Mouse (Mus musculus) midbrain, postnatal 0 days (tissue): ENCODE measurements around the gene Thbs4. TPM values are rescaled to one million over a fixed set of nuclear protein-coding genes. Genes with fewer than 3 reads are reported as not detected.

Experiments
- ATAC-seq: fragments of 200-750 bp; cut with Nextera tagmentation; 2 replicates; pipeline ENCODE4 v1.8.0; 2017; ENCODE audit warnings: moderate number of reproducible peaks, mild to moderate bottlenecking, moderate TSS enrichment, moderate library complexity; ENCODE audit not compliant: low FRiP score
- DNase-seq: peaks from one replicate; pipeline ENCODE4 v3.0.0-alpha.2; 2015; ENCODE audit warnings: low spot score
- H3K27ac ChIP-seq: fragments of 300-500 bp; sonication (generic); 2 replicates; pipeline ENCODE4 v1.5.1; 2014; ENCODE audit warnings: low read depth, mild to moderate bottlenecking, low read length, mixed read lengths
- H3K27me3 ChIP-seq: fragments of 300-500 bp; sonication (generic); 2 replicates; pipeline ENCODE4 v1.6.1; 2014; ENCODE audit warnings: low read length, control low read depth, mixed read lengths; ENCODE audit not compliant: insufficient read depth
- H3K36me3 ChIP-seq: fragments of 300-500 bp; sonication (generic); 2 replicates; pipeline ENCODE4 v1.6.1; 2014; ENCODE audit warnings: low read length, control low read depth, mixed read lengths; ENCODE audit not compliant: insufficient read depth
- H3K4me1 ChIP-seq: fragments of 300-500 bp; sonication (generic); 2 replicates; pipeline ENCODE4 v1.6.1; 2014; ENCODE audit warnings: mild to moderate bottlenecking, control low read depth, antibody characterized with exemption, low read length, mixed read lengths; ENCODE audit not compliant: insufficient read depth
- H3K4me2 ChIP-seq: fragments of 300-500 bp; sonication (generic); 2 replicates; pipeline ENCODE4 v1.6.1; 2014; ENCODE audit warnings: low read depth, mild to moderate bottlenecking, low read length, mixed read lengths; ENCODE audit not compliant: poor library complexity, severe bottlenecking
- H3K4me3 ChIP-seq: fragments of 300-500 bp; sonication (generic); 2 replicates; pipeline ENCODE4 v1.5.1; 2014; ENCODE audit warnings: low read depth, mild to moderate bottlenecking, low read length, moderate library complexity
- H3K9ac ChIP-seq: fragments of 300-500 bp; sonication (generic); replicated peaks from 2 replicates; pipeline ENCODE4 v1.6.1; 2014; ENCODE audit warnings: mild to moderate bottlenecking, low read length, moderate library complexity, mixed read lengths; ENCODE audit not compliant: poor library complexity, severe bottlenecking
- H3K9me3 ChIP-seq: fragments of 300-500 bp; sonication (generic); 2 replicates; pipeline ENCODE4 v1.6.1; 2016; ENCODE audit warnings: low read length, control low read depth
- CTCF ChIP-seq: IDR thresholded peaks from 2 replicates; pipeline ENCODE4 v1.5.1; 2016; ENCODE audit warnings: antibody characterized with exemption, mild to moderate bottlenecking
- WGBS: fragments of 180-500 bp; shearing (Covaris S2); extraction: QIAGEN DNeasy Blood & Tissue Kit; methylation state at CpG from one replicate; pipeline ENCODE4 v1.1.7; 2014; 5-methylcytosine and 5-hydroxymethylcytosine counted together
- polyA plus RNA-seq: library from polyadenylated mRNA; unstranded; fragments of >200 nt; fragmentation: Nextera tagmentation; extraction: Ambion mirVana; gene quantifications from 2 replicates; pipeline ENCODE4 v1.2.1, GENCODE M21; 2015
- total RNA-seq: library from RNA; depleted of rRNA; stranded (reverse); fragments of >200 nt; gene quantifications from 2 replicates; pipeline ENCODE4 v1.2.3, GENCODE M21; 2014

Thbs4 gene
- total and polyA plus RNA-seq, 2 experiments from 2014 or later, result 0.93 to 1.7 TPM

GRCm38 (mm10) chr13:92743337-92743736 is 51.3 kb downstream of the Thbs4 start:
- no peak for ATAC-seq
- Histone ChIP-seq H3K4me3 (no peak overlapping the region), H3K27me3 (no peaks in the 10 kb centered on the region), H3K27ac (no peak overlapping the region), H3K9ac (no peak overlapping the region), H3K4me2 (no peak overlapping the region), H3K36me3 (no peaks in the 10 kb centered on the region), H3K4me1 (no peaks in the 10 kb centered on the region), H3K9me3 (no peaks in the 10 kb centered on the region)
- DNase-seq, result no peak
- TF ChIP-seq CTCF, result no peak
- WGBS, result 76% methylated on average over 5 of the region's 5 CpGs

- TF ChIP-seq CTCF, result no peak
- Histone ChIP-seq H3K36me3 (no peaks in the 10 kb centered on the region), H3K27ac (no peak overlapping the region), H3K4me1 (no peaks in the 10 kb centered on the region), H3K27me3 (no peaks in the 10 kb centered on the region), H3K9me3 (no peaks in the 10 kb centered on the region), H3K4me3 (no peak overlapping the region), H3K4me2 (no peak overlapping the region), H3K9ac (no peak overlapping the region)
- DNase-seq, result no peak
- ATAC-seq, result no peak
- WGBS, result 89% methylated on average over 4 of the region's 4 CpGs
These were observed 51.7 kb downstream of the Thbs4 start for GRCm38 (mm10) chr13:92742886-92743285.

- H3K27me3 ChIP-seq, result no peaks in the 10 kb centered on the region
- no peak overlapping the region for H3K9ac ChIP-seq
- no peaks in the 10 kb centered on the region for H3K9me3 ChIP-seq
- no peak overlapping the region for H3K4me3 ChIP-seq
- no peaks in the 10 kb centered on the region for H3K4me1 ChIP-seq
- ATAC-seq (peak; percentile 64), DNase-seq (peak; percentile 86)
- H3K36me3 ChIP-seq, result no peaks in the 10 kb centered on the region
- 5% methylated on average over 2 of the region's 2 CpGs for WGBS
- TF ChIP-seq CTCF, result peak; percentile 92
- no peak overlapping the region for H3K4me2 ChIP-seq
- no peak overlapping the region for H3K27ac ChIP-seq
These were observed 53.8 kb downstream of the Thbs4 start for GRCm38 (mm10) chr13:92740671-92741270.

GRCm38 (mm10) chr13:92739858-92740257 is 54.8 kb downstream of the Thbs4 start:
- Histone ChIP-seq H3K36me3 (no peaks in the 10 kb centered on the region), H3K4me1 (no peaks in the 10 kb centered on the region), H3K27ac (no peak overlapping the region), H3K4me2 (no peak overlapping the region), H3K9me3 (no peaks in the 10 kb centered on the region), H3K9ac (no peak overlapping the region), H3K4me3 (no peak overlapping the region), H3K27me3 (no peaks in the 10 kb centered on the region)
- no peak for TF ChIP-seq CTCF
- 86% methylated on average over 3 of the region's 3 CpGs for WGBS
- DNase-seq, result no peak
- ATAC-seq, result no peak

- H3K27me3 ChIP-seq, result no peaks in the 10 kb centered on the region
- no peak overlapping the region for H3K4me2 ChIP-seq
- ATAC-seq (no peak), DNase-seq (no peak)
- H3K27ac ChIP-seq, result no peak overlapping the region
- no peaks in the 10 kb centered on the region for H3K4me1 ChIP-seq
- H3K9ac ChIP-seq, result no peak overlapping the region
- 84% methylated on average over 3 of the region's 3 CpGs for WGBS
- H3K9me3 ChIP-seq, result no peaks in the 10 kb centered on the region
- no peaks in the 10 kb centered on the region for H3K36me3 ChIP-seq
- no peak for TF ChIP-seq CTCF
- no peak overlapping the region for H3K4me3 ChIP-seq
These were observed 55.8 kb downstream of the Thbs4 start for GRCm38 (mm10) chr13:92738821-92739220.

GRCm38 (mm10) chr13:92736516-92737300 is 57.9 kb downstream of the Thbs4 start:
- no peak overlapping the region for H3K27ac ChIP-seq
- 37% methylated on average over 11 of the region's 11 CpGs for WGBS
- ATAC-seq (0 out of 2 replicates have a peak, but pooled peaks have one; percentile 18), DNase-seq (peak; percentile 90)
- H3K27me3 ChIP-seq, result no peaks in the 10 kb centered on the region
- H3K9ac ChIP-seq, result no peak overlapping the region
- no peaks in the 10 kb centered on the region for H3K9me3 ChIP-seq
- no peaks in the 10 kb centered on the region for H3K36me3 ChIP-seq
- no peak overlapping the region for H3K4me3 ChIP-seq
- TF ChIP-seq CTCF, result no peak
- H3K4me1 ChIP-seq, result no peaks in the 10 kb centered on the region
- no peak overlapping the region for H3K4me2 ChIP-seq
